Mouse (Mus musculus) heart, embryonic 16.5 days (tissue): ENCODE measurements around the gene Alg14. TPM values are rescaled to one million over a fixed set of nuclear protein-coding genes. Genes with fewer than 3 reads are reported as not detected.

Experiments used
- ATAC-seq: fragments of 200-750 bp; cut with Nextera tagmentation; replicated peaks from 2 replicates; pipeline ENCODE4 v1.8.0; 2017; ENCODE audit warnings: moderate number of reproducible peaks; ENCODE audit not compliant: insufficient read depth, low FRiP score; ENCODE audit errors: extremely low read depth
- H3K27ac ChIP-seq: fragments of 300-500 bp; sonication (generic); 2 replicates; pipeline ENCODE4 v1.5.1; 2014; ENCODE audit warnings: mild to moderate bottlenecking, low read length, control low read depth, moderate library complexity
- H3K27me3 ChIP-seq: fragments of 300-500 bp; sonication (generic); 2 replicates; pipeline ENCODE4 v1.6.1; 2014; ENCODE audit warnings: low read length, mixed read lengths; ENCODE audit not compliant: control insufficient read depth, insufficient read depth
- H3K36me3 ChIP-seq: fragments of 300-500 bp; sonication (generic); 2 replicates; pipeline ENCODE4 v1.6.1; 2014; ENCODE audit not compliant: control insufficient read depth, insufficient read depth
- H3K4me1 ChIP-seq: fragments of 300-500 bp; sonication (generic); 2 replicates; pipeline ENCODE4 v1.6.1; 2014; ENCODE audit warnings: low read length, mixed read lengths; ENCODE audit not compliant: control insufficient read depth, insufficient read depth
- H3K4me2 ChIP-seq: fragments of 300-500 bp; sonication (generic); 2 replicates; pipeline ENCODE4 v1.6.1; 2014; ENCODE audit warnings: low read depth, mild to moderate bottlenecking, control low read depth, low read length
- H3K4me3 ChIP-seq: fragments of 300-500 bp; sonication (generic); 2 replicates; pipeline ENCODE4 v1.5.1; 2014; ENCODE audit warnings: mild to moderate bottlenecking, control low read depth, low read length
- H3K9ac ChIP-seq: fragments of 300-500 bp; sonication (generic); 2 replicates; pipeline ENCODE4 v1.6.1; 2014; ENCODE audit warnings: low read length, control low read depth
- H3K9me3 ChIP-seq: fragments of 300-500 bp; sonication (generic); replicated peaks from 2 replicates; pipeline ENCODE4 v1.6.1; 2016; ENCODE audit warnings: low read length; ENCODE audit not compliant: control insufficient read depth
- WGBS: fragments of 180-500 bp; shearing (Covaris S2); extraction: QIAGEN DNeasy Blood & Tissue Kit; methylation state at CpG from one replicate; pipeline ENCODE4 v1.1.7; 2014; 5-methylcytosine and 5-hydroxymethylcytosine counted together
- polyA plus RNA-seq: library from polyadenylated mRNA; unstranded; fragments of >200 nt; fragmentation: Nextera tagmentation; extraction: Ambion mirVana; gene quantifications from 2 replicates; pipeline ENCODE4 v1.2.1, GENCODE M21; 2015

The Alg14 gene
- polyA plus RNA-seq, 1 experiment from 2014 or later, result 39.8 TPM

DNA sequence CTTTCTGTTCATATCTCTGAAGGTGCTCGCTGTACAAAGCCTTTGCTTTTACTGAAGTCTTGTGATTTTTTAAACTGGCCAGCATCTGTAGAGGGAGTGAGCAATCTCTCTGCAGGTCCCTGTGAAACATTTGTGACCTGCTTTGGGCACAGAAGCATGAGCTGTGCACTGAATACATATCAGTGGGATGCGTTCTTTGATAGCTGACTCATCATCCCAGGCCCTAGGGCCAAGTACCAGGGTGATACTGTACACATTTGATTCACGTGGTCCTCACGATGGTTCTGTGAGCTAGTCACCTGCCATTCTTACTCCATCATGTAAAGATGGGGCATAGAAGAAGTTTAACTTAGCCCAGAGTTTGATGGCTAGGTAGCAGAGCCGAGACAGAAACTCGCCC is 57.2 kb downstream of the Alg14 start:
- H3K27me3 ChIP-seq, result no peaks in the 10 kb centered on the region
- WGBS, result 76% methylated on average over 6 of the region's 6 CpGs
- H3K9me3 ChIP-seq, result no peaks in the 10 kb centered on the region
- ATAC-seq, result no peak
- peaks cover 12% of the 10 kb centered on the region for H3K4me1 ChIP-seq
- no peak overlapping the region for H3K4me3 ChIP-seq
- no peak overlapping the region for H3K27ac ChIP-seq
- no peak overlapping the region for H3K4me2 ChIP-seq
- H3K9ac ChIP-seq, result no peak overlapping the region
- H3K36me3 ChIP-seq, result no peaks in the 10 kb centered on the region

- no peak for ATAC-seq
Observed at GRCm38 (mm10) chr3:121349334-121350169, 58.0 kb downstream of the Alg14 start.

DNA sequence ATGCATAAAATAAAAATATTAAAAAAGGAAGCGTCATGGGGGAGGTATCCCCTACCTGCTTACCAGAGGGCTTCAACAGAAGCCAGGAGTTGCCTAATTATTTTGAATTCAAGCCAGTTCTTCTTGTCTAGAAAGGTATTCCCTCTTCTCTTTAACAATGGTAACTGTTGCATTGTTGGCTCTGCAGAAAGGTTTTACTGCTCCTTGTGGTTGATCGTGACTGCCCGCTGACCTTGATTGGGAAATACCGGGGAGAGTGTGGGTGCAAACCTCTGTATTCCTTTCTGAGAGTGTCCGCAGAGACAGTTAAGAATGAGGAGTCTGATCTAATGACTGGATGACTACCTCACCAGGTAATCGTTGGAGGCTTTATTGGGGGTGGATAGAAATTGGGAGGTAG is 59.7 kb downstream of the Alg14 start:
- H3K9ac ChIP-seq, result no peak overlapping the region
- no peak overlapping the region for H3K27ac ChIP-seq
- 88% methylated on average over 6 of the region's 6 CpGs for WGBS
- no peak for ATAC-seq
- H3K4me3 ChIP-seq, result no peak overlapping the region
- H3K36me3 ChIP-seq, result no peaks in the 10 kb centered on the region
- no peaks in the 10 kb centered on the region for H3K4me1 ChIP-seq
- H3K9me3 ChIP-seq, result no peaks in the 10 kb centered on the region
- no peak overlapping the region for H3K4me2 ChIP-seq
- no peaks in the 10 kb centered on the region for H3K27me3 ChIP-seq

More at GRCm38 (mm10) chr3:121349334-121350169, 58.0 kb downstream of the Alg14 start:
- WGBS, result 72% methylated on average over 33 of the region's 33 CpGs
- Histone ChIP-seq H3K36me3 (no peaks in the 10 kb centered on the region), H3K4me3 (no peak overlapping the region), H3K4me1 (peaks cover 5% of the 10 kb centered on the region), H3K4me2 (no peak overlapping the region), H3K27ac (no peak overlapping the region), H3K9ac (no peak overlapping the region), H3K9me3 (no peaks in the 10 kb centered on the region), H3K27me3 (no peaks in the 10 kb centered on the region)

DNA sequence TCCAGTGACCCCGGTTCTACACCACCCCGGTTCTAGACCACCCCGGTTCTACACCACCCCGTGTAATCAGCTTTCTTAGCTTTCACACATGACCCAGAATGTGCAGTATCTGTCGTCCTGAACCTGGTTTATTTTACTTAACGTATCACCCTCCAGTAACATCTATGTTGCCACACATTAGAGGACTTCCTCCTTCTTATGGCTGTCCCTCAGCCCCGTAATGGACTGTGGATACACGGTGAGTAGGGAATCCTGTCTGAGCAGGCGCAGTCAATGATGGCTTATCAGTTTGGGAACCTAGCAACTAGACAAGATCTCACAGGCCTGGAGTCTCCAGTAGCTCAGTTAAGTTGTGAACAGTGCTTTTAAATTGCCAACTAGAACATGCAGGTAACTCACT is 62.7 kb downstream of the Alg14 start:
- no peak overlapping the region for H3K9ac ChIP-seq
- H3K4me1 ChIP-seq, result no peaks in the 10 kb centered on the region
- H3K4me2 ChIP-seq, result no peak overlapping the region
- H3K36me3 ChIP-seq, result no peaks in the 10 kb centered on the region
- no peaks in the 10 kb centered on the region for H3K27me3 ChIP-seq
- H3K4me3 ChIP-seq, result no peak overlapping the region
- whole genome bisulfite sequencing, result 71% methylated on average over 9 of the region's 9 CpGs
- no peak overlapping the region for H3K27ac ChIP-seq
- H3K9me3 ChIP-seq, result no peaks in the 10 kb centered on the region
- no peak for ATAC-seq

DNA sequence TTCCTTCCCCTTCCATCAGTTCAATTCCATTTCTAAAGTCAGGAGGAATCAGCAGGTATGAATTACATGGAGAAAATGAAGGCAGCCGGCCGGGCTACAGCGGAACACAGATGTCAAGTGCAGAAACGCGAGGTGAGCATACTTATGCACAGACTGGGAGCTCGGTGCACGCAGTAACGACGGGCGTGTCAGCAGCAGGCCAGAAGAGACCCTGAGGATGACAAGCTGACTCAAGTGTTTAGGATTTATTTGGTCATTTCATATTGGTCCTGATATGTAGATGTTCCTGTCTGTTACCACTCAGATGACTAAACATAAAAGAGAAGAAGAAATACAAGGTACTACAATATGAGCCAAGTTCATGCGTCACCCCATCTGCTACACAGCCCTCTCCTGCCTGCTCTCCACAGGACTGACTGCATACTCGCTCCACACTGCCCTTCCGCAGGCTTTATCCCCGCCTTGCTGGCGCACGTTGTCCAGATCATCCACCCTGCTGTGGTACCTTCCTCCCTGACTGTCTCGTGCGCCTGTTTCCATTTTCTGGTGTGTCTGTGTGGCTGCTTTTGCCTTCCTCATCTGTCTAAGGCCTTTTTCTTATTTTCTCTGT is 63.4 kb downstream of the Alg14 start:
- Histone ChIP-seq H3K4me1 (no peaks in the 10 kb centered on the region), H3K27ac (no peak overlapping the region), H3K4me2 (no peak overlapping the region), H3K9ac (no peak overlapping the region), H3K4me3 (no peak overlapping the region), H3K9me3 (no peaks in the 10 kb centered on the region), H3K36me3 (no peaks in the 10 kb centered on the region), H3K27me3 (no peaks in the 10 kb centered on the region)
- ATAC-seq, result no peak
- WGBS, result 89% methylated on average over 18 of the region's 18 CpGs

GRCm38 (mm10) chr3:121355569-121355968 is 64.0 kb downstream of the Alg14 start:
- ATAC-seq, result no peak
- Histone ChIP-seq H3K9ac (no peak overlapping the region), H3K36me3 (no peaks in the 10 kb centered on the region), H3K27ac (no peak overlapping the region), H3K9me3 (no peaks in the 10 kb centered on the region), H3K27me3 (no peaks in the 10 kb centered on the region), H3K4me1 (no peaks in the 10 kb centered on the region), H3K4me2 (no peak overlapping the region), H3K4me3 (no peak overlapping the region)
- 78% methylated on average over 9 of the region's 9 CpGs for WGBS

DNA sequence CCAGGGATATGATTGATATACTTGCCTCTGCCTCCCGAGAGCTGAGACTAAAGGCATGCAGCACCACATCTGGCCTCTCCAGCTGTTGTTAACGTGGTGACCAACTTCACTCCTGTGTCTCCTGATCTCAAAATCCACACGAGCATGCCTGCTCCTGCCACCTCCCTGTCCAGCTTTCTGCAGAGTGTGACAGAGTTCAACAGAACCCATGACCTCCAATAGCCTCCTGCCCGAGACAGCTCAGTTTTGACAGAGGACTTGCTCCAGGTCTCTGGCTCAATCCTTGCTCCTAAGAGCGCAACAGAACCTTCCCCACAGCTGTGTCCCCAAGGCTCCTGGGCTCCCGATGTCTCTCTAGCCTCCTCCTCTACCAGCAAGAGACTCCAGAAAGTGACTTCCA is 64.5 kb downstream of the Alg14 start:
- no peaks in the 10 kb centered on the region for H3K36me3 ChIP-seq
- H3K4me1 ChIP-seq, result no peaks in the 10 kb centered on the region
- H3K27ac ChIP-seq, result no peak overlapping the region
- no peaks in the 10 kb centered on the region for H3K9me3 ChIP-seq
- ATAC-seq, result no peak
- H3K27me3 ChIP-seq, result no peaks in the 10 kb centered on the region
- H3K9ac ChIP-seq, result no peak overlapping the region
- no peak overlapping the region for H3K4me3 ChIP-seq
- 76% methylated on average over 6 of the region's 6 CpGs for WGBS
- H3K4me2 ChIP-seq, result no peak overlapping the region

DNA sequence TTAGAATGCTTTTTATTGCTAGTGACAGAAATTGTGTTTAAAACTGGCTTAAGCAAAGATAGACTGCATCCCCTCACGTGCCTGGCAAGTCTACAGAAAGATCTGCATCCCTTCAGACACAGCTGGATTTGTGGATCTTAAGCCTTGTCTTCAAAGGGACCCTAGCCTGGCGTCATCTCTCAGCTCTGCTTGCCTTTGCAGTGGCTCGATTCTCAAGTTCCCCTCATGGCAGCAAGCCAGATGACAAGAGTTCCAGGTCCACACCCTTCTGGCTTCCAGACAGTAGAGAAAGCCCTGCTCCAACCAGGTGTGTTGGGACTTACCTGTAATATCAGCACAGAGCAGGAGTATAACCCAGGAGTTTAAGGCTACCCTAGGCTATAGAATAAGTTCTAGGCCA is 65.5 kb downstream of the Alg14 start:
- 47% methylated on average over 3 of the region's 3 CpGs for WGBS
- Histone ChIP-seq H3K27ac (no peak overlapping the region), H3K4me1 (no peaks in the 10 kb centered on the region), H3K36me3 (no peaks in the 10 kb centered on the region), H3K27me3 (no peaks in the 10 kb centered on the region), H3K9me3 (no peaks in the 10 kb centered on the region), H3K4me2 (no peak overlapping the region), H3K4me3 (no peak overlapping the region), H3K9ac (no peak overlapping the region)
- no peak; the same call in 1 of the 2 replicates for ATAC-seq

DNA sequence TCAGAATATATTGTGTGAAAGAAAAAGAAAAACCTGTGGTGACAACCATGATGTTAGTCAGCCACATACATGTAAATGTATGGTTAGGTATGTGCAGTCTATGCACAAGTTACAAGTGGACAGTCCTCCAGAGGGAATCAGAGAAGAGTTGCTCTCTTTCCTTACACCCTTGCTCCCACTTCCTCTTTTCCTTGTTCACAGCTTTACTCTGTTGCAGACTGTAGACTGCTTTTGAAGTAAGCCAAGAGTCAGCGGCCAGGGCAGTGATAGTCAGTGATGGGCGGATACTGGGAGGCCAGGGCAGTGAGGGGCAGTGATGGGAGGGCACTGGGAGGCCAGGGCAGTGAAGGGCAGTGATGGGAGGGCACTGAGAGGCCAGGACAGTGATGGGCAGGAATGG is 66.7 kb downstream of the Alg14 start:
- 46% methylated on average over 2 of the region's 2 CpGs for WGBS
- no peaks in the 10 kb centered on the region for H3K4me1 ChIP-seq
- H3K4me3 ChIP-seq, result no peak overlapping the region
- H3K36me3 ChIP-seq, result no peaks in the 10 kb centered on the region
- no peak for ATAC-seq
- H3K9ac ChIP-seq, result no peak overlapping the region
- H3K27me3 ChIP-seq, result no peaks in the 10 kb centered on the region
- H3K4me2 ChIP-seq, result no peak overlapping the region
- H3K9me3 ChIP-seq, result no peaks in the 10 kb centered on the region
- H3K27ac ChIP-seq, result no peak overlapping the region
